Mouse (Mus musculus) limb, embryonic 12.5 days (tissue): Measurements from ENCODE around the gene Ugdh. TPM values are rescaled to one million over a fixed set of nuclear protein-coding genes. Genes with fewer than 3 reads are reported as not detected.

Experiments used
- ATAC-seq: fragments of 200-750 bp; cut with Nextera tagmentation; 2 replicates; pipeline ENCODE4 v1.8.0; 2017; ENCODE audit warnings: low read depth, moderate TSS enrichment; ENCODE audit not compliant: insufficient number of reproducible peaks, insufficient read depth, low FRiP score, low TSS enrichment
- H3K27ac ChIP-seq: fragments of 300-500 bp; sonication (generic); 2 replicates; pipeline ENCODE4 v1.5.1; 2016; ENCODE audit warnings: mild to moderate bottlenecking, moderate library complexity
- H3K27me3 ChIP-seq: fragments of 300-500 bp; sonication (generic); 2 replicates; pipeline ENCODE4 v1.6.1; 2016; ENCODE audit warnings: mild to moderate bottlenecking, moderate library complexity
- H3K36me3 ChIP-seq: fragments of 300-500 bp; sonication (generic); 2 replicates; pipeline ENCODE4 v1.6.1; 2016; ENCODE audit warnings: mild to moderate bottlenecking, moderate library complexity
- H3K4me1 ChIP-seq: fragments of 300-500 bp; sonication (generic); replicated peaks from 2 replicates; pipeline ENCODE4 v1.6.1; 2016
- H3K4me2 ChIP-seq: fragments of 300-500 bp; sonication (generic); 2 replicates; pipeline ENCODE4 v1.6.1; 2016; ENCODE audit warnings: mild to moderate bottlenecking, moderate library complexity
- H3K4me3 ChIP-seq: fragments of 300-500 bp; sonication (generic); replicated peaks from 2 replicates; pipeline ENCODE4 v1.5.1; 2016; ENCODE audit warnings: mild to moderate bottlenecking
- H3K9ac ChIP-seq: fragments of 300-500 bp; sonication (generic); replicated peaks from 2 replicates; pipeline ENCODE4 v1.6.1; 2016; ENCODE audit warnings: mild to moderate bottlenecking, moderate library complexity
- H3K9me3 ChIP-seq: fragments of 300-500 bp; sonication (generic); 2 replicates; pipeline ENCODE4 v1.6.1; 2016; ENCODE audit warnings: mild to moderate bottlenecking, moderate library complexity
- WGBS: fragments of 180-500 bp; shearing (Covaris S2); methylation state at CpG from one replicate; pipeline ENCODE4 v1.1.7; 2016; 5-methylcytosine and 5-hydroxymethylcytosine counted together
- polyA plus RNA-seq: library from polyadenylated mRNA; unstranded; fragments of >200 nt; fragmentation: Nextera tagmentation; extraction: Ambion mirVana; gene quantifications from 2 replicates; pipeline ENCODE4 v1.2.1, GENCODE M21; 2016

The Ugdh gene
- polyA plus RNA-seq, 1 experiment from 2014 or later: 154 TPM

DNA sequence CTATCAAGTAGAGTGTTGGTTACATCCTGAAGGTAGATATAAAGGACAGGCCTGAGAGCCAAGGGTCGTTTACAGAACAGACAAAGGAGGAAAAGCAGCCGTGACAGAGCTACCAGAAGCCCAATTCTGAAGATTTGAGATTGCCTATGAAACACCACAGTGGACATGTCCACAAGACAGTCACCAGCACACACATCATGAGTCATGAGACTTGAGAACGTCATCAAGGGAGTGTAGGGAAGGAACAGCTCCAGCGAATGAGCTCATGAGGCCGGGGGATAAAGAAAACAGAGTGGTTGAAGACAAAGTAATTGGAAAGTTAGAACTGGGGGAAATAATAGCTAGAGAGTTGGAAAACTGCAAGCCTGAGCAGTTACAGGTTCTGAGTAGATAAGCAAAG, 22.1 kb upstream of the Ugdh start:
- H3K4me2 ChIP-seq: no peak overlapping the region
- no peaks in the 10 kb centered on the region for H3K27me3 ChIP-seq
- no peaks in the 10 kb centered on the region for H3K9me3 ChIP-seq
- WGBS: 56% methylated on average over 5 of the region's 5 CpGs
- peaks cover 32% of the 10 kb centered on the region for H3K4me1 ChIP-seq
- ATAC-seq: no peak
- H3K36me3 ChIP-seq: peaks cover 25% of the 10 kb centered on the region; the same call in 1 of the 2 replicates
- no peak overlapping the region for H3K4me3 ChIP-seq
- peak overlapping the region; percentile 88 for H3K27ac ChIP-seq
- no peak overlapping the region for H3K9ac ChIP-seq

- ATAC-seq: peak; percentile 85; the same call in 1 of the 2 replicates
- H3K4me2 ChIP-seq: peak overlapping the region; percentile 30
- H3K27ac ChIP-seq: peak overlapping the region; percentile 88
- no peaks in the 10 kb centered on the region for H3K9me3 ChIP-seq
- peaks cover 31% of the 10 kb centered on the region; the same call in 1 of the 2 replicates for H3K36me3 ChIP-seq
- H3K4me1 ChIP-seq: peaks cover 32% of the 10 kb centered on the region
- no peaks in the 10 kb centered on the region for H3K27me3 ChIP-seq
- 32% methylated on average over 7 of the region's 7 CpGs for WGBS
- no peak overlapping the region; the same call in 1 of the 2 replicates for H3K9ac ChIP-seq
- no peak overlapping the region for H3K4me3 ChIP-seq
Observed at GRCm38 (mm10) chr5:65457086-65457827, 21.5 kb upstream of the Ugdh start.

GRCm38 (mm10) chr5:65454771-65455170, 19.0 kb upstream of the Ugdh start:
- ATAC-seq: no peak
- no peak overlapping the region for H3K4me3 ChIP-seq
- no peak overlapping the region for H3K9ac ChIP-seq
- no peak overlapping the region for H3K27ac ChIP-seq
- no peaks in the 10 kb centered on the region for H3K9me3 ChIP-seq
- H3K36me3 ChIP-seq: peaks cover 32% of the 10 kb centered on the region; the same call in 1 of the 2 replicates
- peaks cover 32% of the 10 kb centered on the region for H3K4me1 ChIP-seq
- WGBS: 52% methylated on average over 5 of the region's 5 CpGs
- H3K4me2 ChIP-seq: no peak overlapping the region
- H3K27me3 ChIP-seq: no peaks in the 10 kb centered on the region

- Histone ChIP-seq H3K27me3 (no peaks in the 10 kb centered on the region), H3K4me2 (no peak overlapping the region), H3K4me1 (peaks cover 4% of the 10 kb centered on the region; the same call in 1 of the 2 replicates), H3K4me3 (no peak overlapping the region), H3K27ac (no peak overlapping the region), H3K9ac (no peak overlapping the region), H3K9me3 (no peaks in the 10 kb centered on the region), H3K36me3 (peaks cover 34% of the 10 kb centered on the region)
- ATAC-seq: no peak
- 82% methylated on average over 4 of the region's 4 CpGs for WGBS
Observed at GRCm38 (mm10) chr5:65448941-65449340, 13.2 kb upstream of the Ugdh start.

- Histone ChIP-seq H3K27ac (no peak overlapping the region), H3K4me2 (no peak overlapping the region), H3K27me3 (no peaks in the 10 kb centered on the region), H3K36me3 (peaks cover 27% of the 10 kb centered on the region), H3K4me3 (no peak overlapping the region), H3K9me3 (no peaks in the 10 kb centered on the region), H3K9ac (no peak overlapping the region), H3K4me1 (peaks cover 4% of the 10 kb centered on the region; the same call in 1 of the 2 replicates)
- no peak for ATAC-seq
- 64% methylated on average over 2 of the region's 2 CpGs for WGBS
Observed at GRCm38 (mm10) chr5:65447826-65448225, 12.1 kb upstream of the Ugdh start.

DNA sequence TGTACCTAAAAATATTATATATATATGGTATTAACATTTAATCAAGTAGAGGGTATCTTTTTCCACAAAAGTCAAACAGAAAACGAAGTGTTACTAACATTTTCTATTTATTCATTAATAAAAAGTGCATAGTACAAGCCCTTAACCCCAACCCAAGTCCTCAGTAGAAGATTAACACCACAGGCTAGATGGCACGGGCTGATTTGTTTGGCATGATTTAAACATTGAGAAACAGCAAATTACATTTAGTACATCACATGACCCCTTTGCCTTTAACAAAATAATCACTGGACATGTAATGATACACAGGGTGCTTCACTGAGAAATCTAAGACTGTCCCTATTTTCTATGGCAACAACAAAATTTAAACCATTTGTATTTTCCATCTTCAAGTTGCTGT, 11.0 kb upstream of the Ugdh start:
- no peak overlapping the region for H3K4me2 ChIP-seq
- no peaks in the 10 kb centered on the region for H3K27me3 ChIP-seq
- H3K4me3 ChIP-seq: no peak overlapping the region
- no peak overlapping the region for H3K27ac ChIP-seq
- H3K36me3 ChIP-seq: peaks cover 20% of the 10 kb centered on the region
- H3K4me1 ChIP-seq: peaks cover 4% of the 10 kb centered on the region; the same call in 1 of the 2 replicates
- no peak for ATAC-seq
- WGBS: 86% methylated on average over 2 of the region's 2 CpGs
- no peaks in the 10 kb centered on the region for H3K9me3 ChIP-seq
- H3K9ac ChIP-seq: no peak overlapping the region

DNA sequence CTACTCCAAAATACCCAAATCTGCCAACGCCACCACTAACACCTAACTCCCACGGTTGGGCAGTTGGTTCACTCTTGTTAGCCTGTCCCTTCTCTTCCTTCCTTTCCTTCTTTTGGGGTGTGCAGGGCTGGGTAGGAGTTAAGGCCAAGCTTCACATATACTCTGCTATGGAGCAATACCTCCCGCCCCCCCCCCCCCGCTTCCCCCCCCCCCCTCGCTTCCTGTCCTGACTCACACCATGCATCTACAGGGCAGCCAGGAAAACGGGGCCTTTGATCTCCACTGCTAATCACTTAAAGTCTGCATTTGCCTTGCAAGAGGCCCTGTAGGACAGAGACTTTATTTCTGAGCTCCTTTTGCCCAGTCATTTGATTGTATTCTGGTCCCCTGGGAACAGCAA, 9.2 kb upstream of the Ugdh start:
- no peaks in the 10 kb centered on the region for H3K9me3 ChIP-seq
- H3K9ac ChIP-seq: no peak overlapping the region
- ATAC-seq: no peak
- H3K36me3 ChIP-seq: peaks cover 16% of the 10 kb centered on the region
- H3K4me1 ChIP-seq: peaks cover 4% of the 10 kb centered on the region; the same call in 1 of the 2 replicates
- 46% methylated on average over 3 of the region's 6 CpGs for WGBS
- H3K4me3 ChIP-seq: no peak overlapping the region
- H3K27ac ChIP-seq: no peak overlapping the region
- H3K4me2 ChIP-seq: no peak overlapping the region
- no peaks in the 10 kb centered on the region for H3K27me3 ChIP-seq

DNA sequence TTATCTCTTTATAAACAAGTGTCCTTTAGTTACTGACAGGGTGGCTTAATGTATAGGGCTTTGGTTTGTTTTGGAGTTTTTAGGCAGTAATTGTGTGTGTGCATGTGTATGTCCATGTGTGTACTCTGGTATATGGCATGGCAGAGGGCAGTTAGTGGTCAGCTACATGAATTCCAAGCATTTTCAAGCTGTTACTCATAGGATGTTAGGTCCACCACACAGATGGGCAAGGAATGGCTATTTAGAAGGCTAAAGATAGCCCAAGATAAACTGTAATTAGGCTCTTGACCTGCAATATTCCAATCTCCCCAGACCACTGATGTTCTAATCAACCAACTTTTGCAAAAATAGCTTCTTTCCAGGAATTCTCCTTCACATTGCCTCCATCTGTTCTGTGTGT, 2.3 kb upstream of the Ugdh start:
- Histone ChIP-seq H3K4me3 (no peak overlapping the region), H3K4me1 (peaks cover 21% of the 10 kb centered on the region), H3K27me3 (no peaks in the 10 kb centered on the region), H3K27ac (no peak overlapping the region), H3K4me2 (no peak overlapping the region), H3K9ac (no peak overlapping the region), H3K36me3 (no peaks in the 10 kb centered on the region), H3K9me3 (no peaks in the 10 kb centered on the region)
- no peak for ATAC-seq

GRCm38 (mm10) chr5:65435363-65435805, 365 bp downstream of the Ugdh start:
- peaks cover 26% of the 10 kb centered on the region for H3K4me1 ChIP-seq
- under 1% methylated on average over 47 of the region's 47 CpGs for whole genome bisulfite sequencing
- H3K9me3 ChIP-seq: no peaks in the 10 kb centered on the region
- H3K36me3 ChIP-seq: peaks cover 2% of the 10 kb centered on the region; the same call in 1 of the 2 replicates
- peak overlapping the region; percentile 82 for H3K4me2 ChIP-seq
- peak overlapping the region; percentile 75 for H3K4me3 ChIP-seq
- peak overlapping the region; percentile 89 for H3K27ac ChIP-seq
- peak overlapping the region; percentile 82 for H3K9ac ChIP-seq
- H3K27me3 ChIP-seq: no peaks in the 10 kb centered on the region
- no peak; the same call in none of the 2 replicates for ATAC-seq

DNA sequence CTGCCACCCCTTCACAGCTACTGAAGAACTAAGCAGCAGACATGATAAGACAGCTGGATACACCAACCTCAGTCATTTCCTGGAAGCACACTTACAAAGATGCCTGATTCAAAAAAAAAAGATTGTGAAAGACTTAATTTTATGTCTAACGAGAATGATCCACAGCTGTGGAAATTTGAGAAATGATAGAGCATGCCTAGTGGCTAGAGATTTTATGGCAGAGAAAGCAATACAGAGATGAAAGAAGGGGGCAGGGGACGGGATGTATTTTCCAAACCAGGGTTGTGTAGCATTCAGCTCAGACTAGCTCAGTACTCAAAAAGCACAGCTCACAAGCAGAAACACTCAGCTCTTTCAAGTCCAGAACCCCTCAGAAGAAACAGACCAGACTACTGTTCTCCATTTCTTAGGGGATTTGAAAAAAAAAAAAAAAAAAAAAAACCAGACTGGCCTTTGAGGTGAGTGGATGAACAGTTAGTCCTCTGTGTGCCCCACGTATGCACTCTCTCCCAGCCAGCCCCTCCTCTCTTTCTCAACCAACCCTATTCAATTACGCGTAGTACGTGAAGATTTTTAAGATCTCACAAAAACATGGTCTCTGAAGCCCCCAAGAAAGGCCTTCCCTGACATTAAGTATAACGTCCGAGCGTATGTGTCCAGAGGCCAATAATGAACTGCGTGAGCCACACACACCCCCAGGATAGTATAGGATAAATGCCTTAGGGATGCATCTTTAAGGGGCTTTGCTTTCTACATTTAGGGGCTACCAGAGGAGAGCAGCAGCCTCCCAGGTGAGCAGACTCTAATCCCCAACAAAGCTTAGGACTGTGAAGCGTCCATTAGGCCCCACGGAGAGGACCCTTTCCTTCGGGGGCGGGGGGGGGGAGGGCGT, 1.0 kb downstream of the Ugdh start:
- H3K27ac ChIP-seq: peak overlapping the region; percentile 89
- peak overlapping the region; percentile 75 for H3K4me3 ChIP-seq
- peak overlapping the region; percentile 82 for H3K4me2 ChIP-seq
- WGBS: 3% methylated on average over 15 of the region's 15 CpGs
- H3K9me3 ChIP-seq: no peaks in the 10 kb centered on the region
- ATAC-seq: no peak; the same call in 1 of the 2 replicates
- no peaks in the 10 kb centered on the region for H3K27me3 ChIP-seq
- H3K36me3 ChIP-seq: peaks cover 7% of the 10 kb centered on the region; the same call in 1 of the 2 replicates
- peak overlapping the region; percentile 82 for H3K9ac ChIP-seq
- H3K4me1 ChIP-seq: peaks cover 26% of the 10 kb centered on the region

GRCm38 (mm10) chr5:65429441-65429840, 6.3 kb downstream of the Ugdh start:
- Histone ChIP-seq H3K27ac (no peak overlapping the region), H3K4me3 (no peak overlapping the region), H3K9me3 (no peaks in the 10 kb centered on the region), H3K4me2 (no peak overlapping the region), H3K4me1 (peaks cover 15% of the 10 kb centered on the region), H3K36me3 (peaks cover 39% of the 10 kb centered on the region), H3K27me3 (no peaks in the 10 kb centered on the region), H3K9ac (no peak overlapping the region)
- WGBS: 92% methylated on average over 5 of the region's 5 CpGs
- no peak for ATAC-seq
